In the genomic region with DNA sequence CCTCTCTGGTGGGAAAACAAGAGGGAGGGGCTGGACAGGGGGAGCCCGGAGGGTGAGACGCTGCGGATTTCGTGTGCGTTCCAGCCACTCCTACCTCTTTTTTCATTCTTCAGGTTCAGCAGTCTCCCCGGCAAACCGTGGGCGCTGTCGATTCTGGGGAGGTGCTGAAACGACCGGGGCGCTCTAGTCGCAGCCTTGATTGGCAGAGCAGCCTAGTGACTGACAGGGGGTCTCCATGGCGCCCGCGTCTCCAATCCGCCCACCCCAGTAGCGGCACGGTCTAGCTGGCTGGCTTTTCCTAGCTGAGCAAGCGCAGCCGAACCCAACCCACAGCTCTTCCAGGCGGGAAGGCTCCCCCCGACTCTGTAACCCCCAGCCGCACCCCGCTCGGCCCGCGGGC, we compare ENCODE assay signal across 9 mouse cellular contexts. TPM values are rescaled to one million over a fixed set of nuclear protein-coding genes. Genes with fewer than 3 reads are reported as not detected.
A peak's percentile ranks its signal among the peaks of the same experiment; 100 is the strongest.
DNase-seq lines count a peak whose midpoint lies in the region; ATAC-seq and TF ChIP-seq lines count a peak whose summit lies in the region.
"Had no signal": no experiment of that assay in that cellular context is flagged by ENCODE, and none has a peak within 500 bp of the region (broad histone marks: within the 10 kb centered on the region; RNA-seq: fewer than 3 reads in every experiment).

Gene Six6 (plus strand): TSS at position 277 of the 400 bp plus-strand sequence.

- H3K36me3 ChIP-seq in forebrain, postnatal 0 days (ENCODE audit: insufficient read depth) = no peaks in the 10 kb centered on the region
- H3K36me3 ChIP-seq: liver, embryonic 13.5 days had no signal

- 1% methylated on average over 27 of the region's 28 CpGs for WGBS in forebrain, postnatal 0 days

- DNase-seq in adrenal gland, postnatal 10 days = peak; percentile 53
- no peak for DNase-seq in adrenal gland, adult 18-20 months (ENCODE audit: low spot score in 2 of 2)
- DNase-seq in ES-CJ7 (ENCODE audit: low read depth, low spot score) = peak; percentile 92
- peak; percentile 30 for DNase-seq in forebrain, postnatal 0 days
- peak; percentile 58 for DNase-seq in mesoderm, embryonic 11.5 days (ENCODE audit: low read depth, low spot score)
- DNase-seq in layer of hippocampus, adult 9-10 months (ENCODE audit: low spot score) = no peak
- DNase-seq in urinary bladder, postnatal 4 days (ENCODE audit: low spot score in 2 of 2) = no peak
- no peak for DNase-seq in yolk sac, embryonic 10.5 days (ENCODE audit: low spot score)
- DNase-seq: liver, embryonic 13.5 days had no signal

- H3K9ac ChIP-seq in forebrain, postnatal 0 days = no peak within 1 kb of the TSS
- H3K9ac ChIP-seq: liver, embryonic 13.5 days had no signal

- no peaks in the 10 kb centered on the region for H3K9me3 ChIP-seq in forebrain, postnatal 0 days (ENCODE audit: low read length)
- H3K9me3 ChIP-seq: liver, embryonic 13.5 days had no signal

- peak within 1 kb of the TSS; percentile 17; the same call in 1 of the 2 replicates for H3K4me2 ChIP-seq in forebrain, postnatal 0 days (ENCODE audit: low read depth)
- H3K4me2 ChIP-seq: liver, embryonic 13.5 days had no signal

- H3K4me3 ChIP-seq in forebrain, postnatal 0 days (ENCODE audit: low read depth, low read length) = peak within 1 kb of the TSS; percentile 17; the same call in 1 of the 2 replicates
- H3K4me3 ChIP-seq: liver, embryonic 13.5 days had no signal

- no peaks in the 10 kb centered on the region for H3K4me1 ChIP-seq in forebrain, postnatal 0 days (ENCODE audit: insufficient read depth)

- ATAC-seq in forebrain, postnatal 0 days = peak; percentile 82

- H3K27me3 ChIP-seq in forebrain, postnatal 0 days (ENCODE audit: insufficient read depth, low read length) = peaks cover 92% of the 10 kb centered on the region

- H3K27ac ChIP-seq in forebrain, postnatal 0 days (ENCODE audit: low read depth, low read length) = no peak within 1 kb of the TSS
- H3K27ac ChIP-seq: liver, embryonic 13.5 days had no signal

- no peak for TF ChIP-seq CTCF in forebrain, postnatal 0 days (IDR thresholded peaks at IDR 0.05; ENCODE audit: low read depth)

RNA-seq across cellular contexts. Expression of gene Six6, which starts in this region (rescaled TPM):
- not detected for total RNA-seq in adrenal gland, postnatal 10 days (2021)
- not detected for total RNA-seq in adrenal gland, adult 18-20 months (2021)
- 1.2 and 4.0 TPM in 2 replicates for total RNA-seq in forebrain, postnatal 0 days (2014; rRNA removed)
- polyA plus RNA-seq in forebrain, postnatal 0 days (2015; fragmentation: Nextera tagmentation; extraction: Ambion mirVana) = 0.06 and 0.77 TPM in 2 replicates
- polyA plus RNA-seq: liver, embryonic 13.5 days had no signal

Comparison
In these comparisons a context has a peak if more than half of its experiments do, and no peak if none do; other contexts are left out.
1. Peak in DNase-seq in adrenal gland, postnatal 10 days; RNA of the gene not detected or under 1 TPM.
2. DNase-seq: peak in ES-CJ7 (single experiment), forebrain, postnatal 0 days (single experiment) and mesoderm, embryonic 11.5 days (single experiment); none in adrenal gland, adult 18-20 months (0 of 2), layer of hippocampus, adult 9-10 months (single experiment), urinary bladder, postnatal 4 days (0 of 2) and yolk sac, embryonic 10.5 days (single experiment).